Mouse (Mus musculus): ENCODE measurements around the gene Pou2f1.

GRCm38 (mm10) chr1:165875520-165876284 is 126.8 kb downstream of the Pou2f1 start:
- TF ChIP-seq CTCF (IDR thresholded peaks at IDR 0.05; ENCODE audit: borderline replicate concordance, control insufficient read depth, extremely low read depth, insufficient read depth, low read length, poor library complexity) (no peak), POLR2A (IDR thresholded peaks at IDR 0.05; ENCODE audit: control insufficient read depth, extremely low read depth, insufficient read depth, low read length, poor library complexity) (no peak)

Data from thymus, adult 2 months (tissue).